In the genomic region with DNA sequence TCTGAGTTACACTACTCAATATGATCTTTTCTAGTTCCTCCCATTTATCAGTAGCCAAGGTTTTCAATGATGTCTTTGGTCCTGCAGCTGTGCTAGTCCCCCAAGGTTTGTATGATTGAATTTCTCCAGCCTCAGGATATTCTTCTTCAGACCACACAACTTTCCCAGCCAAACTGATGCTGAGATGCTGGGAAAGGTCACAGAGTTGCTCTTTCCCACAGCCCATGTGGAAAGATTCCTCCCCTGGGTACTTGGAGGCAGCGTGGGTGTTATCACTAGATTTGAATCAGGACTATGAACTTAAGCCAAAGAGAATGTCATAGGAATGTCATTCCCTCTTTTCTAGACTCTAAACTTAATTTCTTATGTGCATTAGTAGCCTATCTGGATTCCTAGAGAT, we compare ENCODE assay signal across 25 mouse cellular contexts.
DNase-seq lines count a peak whose midpoint lies in the region; ATAC-seq lines count a peak whose summit lies in the region.
"Had no signal": no experiment of that assay in that cellular context is flagged by ENCODE, and none has a peak within 500 bp of the region (broad histone marks: within the 10 kb centered on the region; RNA-seq: fewer than 3 reads in every experiment).

No protein-coding gene starts in this region.

- 23% methylated on average over 1 of the region's 1 CpGs for WGBS in heart, embryonic 12.5 days
- WGBS in kidney, embryonic 16.5 days = 68% methylated on average over 1 of the region's 1 CpGs

- intact Hi-C loops in gastrocnemius, postnatal 14 days (cut with DNase I; ENCODE audit: low total_unique reads) = no loop called here

- DNase-seq in heart, adult 18-20 months = peak; percentile 25 to 38
- peak; percentile 5 to 19 for DNase-seq in kidney, postnatal 4 days
- peak; percentile 28 for DNase-seq in gastrocnemius, postnatal 14 days
- peak; percentile 18 for DNase-seq in heart, postnatal 4 days
- DNase-seq in spleen, postnatal 10 days (ENCODE audit: low spot score in 2 of 2) = no peak
- DNase-seq: B cell, adult 2 months; cerebellum, postnatal 14 days; kidney, adult 18-20 months; kidney, postnatal 14 days; left cerebral cortex, postnatal 4 days; liver; lung, adult 2 months; right cerebral cortex, adult 18-20 months; thymus, adult 2 months; thymus, postnatal 36 days had no signal

- no peaks in the 10 kb centered on the region for H3K4me1 ChIP-seq in heart, embryonic 12.5 days (replicated peaks)
- no peaks in the 10 kb centered on the region for H3K4me1 ChIP-seq in kidney, embryonic 16.5 days (ENCODE audit: insufficient read depth, low read length)
- H3K4me1 ChIP-seq: forebrain, embryonic 13.5 days; neural tube, embryonic 12.5 days had no signal

- no peaks in the 10 kb centered on the region for H3K27me3 ChIP-seq in heart, embryonic 12.5 days (replicated peaks)
- no peaks in the 10 kb centered on the region for H3K27me3 ChIP-seq in kidney, embryonic 16.5 days (ENCODE audit: insufficient read depth, low read length)
- H3K27me3 ChIP-seq: forebrain, embryonic 13.5 days; neural tube, embryonic 12.5 days had no signal

- no peak overlapping the region for H3K27ac ChIP-seq in heart, embryonic 12.5 days (ENCODE audit: poor library complexity, severe bottlenecking)
- no peak overlapping the region for H3K27ac ChIP-seq in kidney, embryonic 16.5 days (ENCODE audit: low read length)
- H3K27ac ChIP-seq: forebrain, embryonic 13.5 days; layer of hippocampus, adult 2 months; liver, embryonic 14.5 days; neural tube, embryonic 12.5 days had no signal

- no peak overlapping the region for H3K4me3 ChIP-seq in heart, embryonic 12.5 days
- H3K4me3 ChIP-seq in kidney, embryonic 16.5 days (ENCODE audit: low read length) = no peak overlapping the region
- H3K4me3 ChIP-seq: forebrain, embryonic 13.5 days; heart, adult 2 months; layer of hippocampus, adult 2 months; neural tube, embryonic 12.5 days had no signal

- no peak overlapping the region for H3K4me2 ChIP-seq in heart, embryonic 12.5 days
- H3K4me2 ChIP-seq in kidney, embryonic 16.5 days (replicated peaks; ENCODE audit: low read depth, low read length) = no peak overlapping the region
- H3K4me2 ChIP-seq: forebrain, embryonic 13.5 days; midbrain, embryonic 11.5 days; neural tube, embryonic 12.5 days had no signal

- ATAC-seq in heart, embryonic 12.5 days (ENCODE audit: insufficient number of reproducible peaks, low FRiP score) = no peak
- no peak for ATAC-seq in kidney, embryonic 16.5 days (ENCODE audit: low FRiP score, low TSS enrichment)
- ATAC-seq: forebrain, embryonic 13.5 days; hindbrain, embryonic 16.5 days; midbrain, embryonic 16.5 days had no signal

- H3K9me3 ChIP-seq in heart, embryonic 12.5 days (replicated peaks) = no peaks in the 10 kb centered on the region
- no peaks in the 10 kb centered on the region for H3K9me3 ChIP-seq in kidney, embryonic 16.5 days (ENCODE audit: low read length)
- H3K9me3 ChIP-seq: forebrain, embryonic 13.5 days; neural tube, embryonic 12.5 days had no signal

- H3K9ac ChIP-seq in heart, embryonic 12.5 days = no peak overlapping the region
- H3K9ac ChIP-seq in kidney, embryonic 16.5 days (replicated peaks; ENCODE audit: low read length) = no peak overlapping the region
- H3K9ac ChIP-seq: forebrain, embryonic 13.5 days; liver, embryonic 14.5 days; neural tube, embryonic 12.5 days had no signal

- H3K36me3 ChIP-seq in heart, embryonic 12.5 days = no peaks in the 10 kb centered on the region
- H3K36me3 ChIP-seq in kidney, embryonic 16.5 days (ENCODE audit: insufficient read depth, low read length) = peaks cover 3% of the 10 kb centered on the region; the same call in 1 of the 2 replicates
- H3K36me3 ChIP-seq: neural tube, embryonic 12.5 days had no signal

Comparison
In these comparisons a context has a peak if more than half of its experiments do, and no peak if none do; other contexts are left out.
1. DNase-seq: peak in heart, adult 18-20 months (2 of 2), kidney, postnatal 4 days (2 of 2), gastrocnemius, postnatal 14 days (single experiment) and heart, postnatal 4 days (single experiment); none in spleen, postnatal 10 days (0 of 2).